Mouse (Mus musculus): ENCODE results near the gene Laptm5. TPM values are rescaled to one million over a fixed set of nuclear protein-coding genes. Genes with fewer than 3 reads are reported as not detected.

Gene Laptm5
- total and polyA plus RNA-seq, 3 experiments, result 101 to 696 (median 234) TPM

DNA sequence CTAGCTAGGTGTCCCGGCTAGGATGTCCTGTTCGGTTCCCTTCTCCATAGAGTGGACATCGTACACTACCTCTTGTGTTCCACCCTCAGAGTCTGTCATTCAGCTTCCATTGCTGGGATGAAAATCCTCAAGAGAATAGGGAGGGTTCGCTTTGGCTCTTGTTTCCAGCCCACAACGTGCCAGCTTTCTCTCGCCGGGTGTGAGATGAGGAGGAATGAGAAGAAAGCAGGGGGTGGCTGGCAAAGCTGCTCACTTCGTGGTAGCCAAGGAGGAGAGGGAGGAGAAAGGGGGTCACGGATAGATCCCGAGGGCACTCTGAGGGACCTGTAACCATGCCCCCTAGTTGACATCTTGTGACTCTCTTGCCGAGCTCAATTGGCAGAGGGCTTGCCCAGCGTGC is 14.9 kb downstream of the Laptm5 start:
- H3K79me2 ChIP-seq (ENCODE audit: control insufficient read depth, insufficient read depth, low read length, poor library complexity), result no peaks in the 10 kb centered on the region
- H3K9me3 ChIP-seq (replicated peaks; ENCODE audit: insufficient read depth, low read length), result no peaks in the 10 kb centered on the region
- no peaks in the 10 kb centered on the region for H3K4me1 ChIP-seq (ENCODE audit: control insufficient read depth in 1 of 2, insufficient read depth in 2 of 2, low read length in 2 of 2)
- H3K9ac ChIP-seq (ENCODE audit: control insufficient read depth, low read depth, low read length, poor library complexity, severe bottlenecking), result no peak overlapping the region
- peaks cover 0 to 8% of the 10 kb centered on the region in 2 experiments; a peak in 2 of 4 replicates for H3K36me3 ChIP-seq (ENCODE audit: control insufficient read depth in 1 of 2, insufficient read depth in 2 of 2, low read length in 2 of 2)
- DNase-seq (ENCODE audit: low read depth, low spot score), result no peak
- no peak overlapping the region for H3K27ac ChIP-seq (ENCODE audit: control insufficient read depth, low read depth, low read length)
- no peaks in the 10 kb centered on the region for H3K27me3 ChIP-seq (ENCODE audit: control insufficient read depth in 1 of 2, insufficient read depth in 2 of 2, low read length in 2 of 2)
- no peak overlapping the region for H3K4me3 ChIP-seq (ENCODE audit: control insufficient read depth in 1 of 2, insufficient read depth in 1 of 2, low read depth in 2 of 2, low read length in 2 of 2)
- TF ChIP-seq ELF1 (IDR thresholded peaks at IDR 0.05; ENCODE audit: low read depth, low read length) (no peak), ETS1 (IDR thresholded peaks at IDR 0.05; ENCODE audit: low read depth, low read length) (no peak), MAZ (IDR thresholded peaks at IDR 0.05; ENCODE audit: low read depth, low read length) (no peak), MAFK (IDR thresholded peaks at IDR 0.05; ENCODE audit: borderline replicate concordance, low read depth, low read length) (no peak), CTCF (IDR thresholded peaks at IDR 0.05 in 2 of 3, conservative IDR thresholded peaks at IDR 0.05 in 1 of 3; ENCODE audit: control insufficient read depth in 1 of 3, insufficient read depth in 1 of 3, low read depth in 2 of 3, low read length in 3 of 3, poor library complexity in 1 of 3, severe bottlenecking in 1 of 3) (no peak), BHLHE40 (IDR thresholded peaks at IDR 0.05; ENCODE audit: borderline replicate concordance, low read depth, low read length) (no peak), SMC3 (IDR thresholded peaks at IDR 0.05; ENCODE audit: low read depth, low read length) (no peak), ZNF384 (IDR thresholded peaks at IDR 0.05; ENCODE audit: low read depth, low read length) (no peak), ZMIZ1 (IDR thresholded peaks at IDR 0.05; ENCODE audit: low read depth, low read length) (no peak)

DNA sequence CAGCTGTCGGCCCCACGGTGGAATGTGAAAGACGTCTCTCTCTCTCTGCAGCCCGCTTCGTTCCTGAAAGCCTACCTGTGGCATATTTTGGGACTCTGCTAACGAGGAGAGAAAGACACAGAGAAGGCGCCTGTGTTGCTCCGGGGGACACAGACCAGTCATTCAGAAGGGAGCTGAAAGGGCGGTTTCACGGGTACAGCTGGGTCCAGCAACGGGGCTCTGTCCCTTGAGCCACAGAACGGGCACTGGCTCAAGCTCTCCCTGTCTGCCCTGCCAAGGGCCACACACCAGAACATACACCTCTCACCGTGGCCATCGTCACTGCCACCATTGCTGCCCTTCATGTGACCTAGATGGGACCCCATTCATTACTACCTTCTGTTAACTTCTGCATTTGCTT is 29.7 kb downstream of the Laptm5 start:
- DNase-seq (ENCODE audit: low read depth, low spot score), result no peak
- no peak overlapping the region for H3K4me3 ChIP-seq (ENCODE audit: control insufficient read depth in 1 of 2, insufficient read depth in 1 of 2, low read depth in 2 of 2, low read length in 2 of 2)
- H3K4me1 ChIP-seq (ENCODE audit: control insufficient read depth in 1 of 2, insufficient read depth in 2 of 2, low read length in 2 of 2), result 0 out of 4 replicates have a peak, but pooled peaks cover 0 to 3% of the 10 kb centered on the region in 2 experiments
- no peak for TF ChIP-seq EP300 (IDR thresholded peaks at IDR 0.05; ENCODE audit: low read depth in 1 of 2, low read length in 2 of 2)
- H3K9me3 ChIP-seq (replicated peaks; ENCODE audit: insufficient read depth, low read length), result no peaks in the 10 kb centered on the region
- no peak overlapping the region for H3K9ac ChIP-seq (ENCODE audit: control insufficient read depth, low read depth, low read length, poor library complexity, severe bottlenecking)
- no peak overlapping the region for H3K27ac ChIP-seq (ENCODE audit: control insufficient read depth, low read depth, low read length)
- H3K79me2 ChIP-seq (ENCODE audit: control insufficient read depth, insufficient read depth, low read length, poor library complexity), result no peaks in the 10 kb centered on the region
- no peaks in the 10 kb centered on the region for H3K36me3 ChIP-seq (ENCODE audit: control insufficient read depth in 1 of 2, insufficient read depth in 2 of 2, low read length in 2 of 2)
- H3K27me3 ChIP-seq (ENCODE audit: control insufficient read depth in 1 of 2, insufficient read depth in 2 of 2, low read length in 2 of 2), result no peaks in the 10 kb centered on the region

DNA sequence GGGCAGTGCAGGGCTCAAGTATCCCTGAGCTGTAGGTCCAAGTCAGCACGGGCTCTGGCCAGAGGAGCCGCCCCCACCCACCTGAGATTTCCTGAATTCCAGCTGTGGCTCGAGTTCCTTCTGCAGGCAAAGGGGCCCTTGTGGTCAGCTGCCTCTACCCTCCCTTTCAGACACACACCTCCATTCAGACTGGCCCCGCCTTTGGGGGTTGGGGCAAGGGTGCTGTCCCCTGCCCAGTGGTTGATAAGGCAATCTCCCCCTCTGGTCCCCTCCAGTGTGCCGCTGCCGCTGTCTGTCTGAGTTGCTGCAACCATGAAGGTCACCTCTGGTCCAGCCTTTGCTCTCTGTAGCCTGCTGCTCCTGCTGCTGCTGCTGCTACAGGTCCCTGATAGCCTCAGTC is 31.2 kb downstream of the Laptm5 start, which contains the start of gene Matn1:
Gene Matn1 (plus strand): TSS at position 274 of the 400 bp plus-strand sequence.
- no peaks in the 10 kb centered on the region for H3K27me3 ChIP-seq (ENCODE audit: control insufficient read depth in 1 of 2, insufficient read depth in 2 of 2, low read length in 2 of 2)
- no peaks in the 10 kb centered on the region for H3K9me3 ChIP-seq (replicated peaks; ENCODE audit: insufficient read depth, low read length)
- no peaks in the 10 kb centered on the region for H3K36me3 ChIP-seq (ENCODE audit: control insufficient read depth in 1 of 2, insufficient read depth in 2 of 2, low read length in 2 of 2)
- no peak within 1 kb of the TSS for H3K27ac ChIP-seq (ENCODE audit: control insufficient read depth, low read depth, low read length)
- no peak within 1 kb of the TSS for H3K4me3 ChIP-seq (ENCODE audit: control insufficient read depth in 1 of 2, insufficient read depth in 1 of 2, low read depth in 2 of 2, low read length in 2 of 2)
- 0 out of 4 replicates have a peak, but pooled peaks cover 0 to 3% of the 10 kb centered on the region in 2 experiments for H3K4me1 ChIP-seq (ENCODE audit: control insufficient read depth in 1 of 2, insufficient read depth in 2 of 2, low read length in 2 of 2)
- no peak within 1 kb of the TSS for H3K9ac ChIP-seq (ENCODE audit: control insufficient read depth, low read depth, low read length, poor library complexity, severe bottlenecking)
- DNase-seq (ENCODE audit: low read depth, low spot score), result no peak
- no peaks in the 10 kb centered on the region for H3K79me2 ChIP-seq (ENCODE audit: control insufficient read depth, insufficient read depth, low read length, poor library complexity)
- no peak for TF ChIP-seq ELF1 (IDR thresholded peaks at IDR 0.05; ENCODE audit: low read depth, low read length)
- TF ChIP-seq POLR2A (IDR thresholded peaks at IDR 0.05; ENCODE audit: control insufficient read depth in 1 of 2, insufficient read depth in 1 of 2, low read depth in 1 of 2, low read length in 2 of 2, poor library complexity in 1 of 2), result no peak
- no peak for TF ChIP-seq USF2 (IDR thresholded peaks at IDR 0.05; ENCODE audit: borderline replicate concordance in 1 of 2, insufficient read depth in 1 of 2, low read depth in 1 of 2, low read length in 2 of 2)
- no peak for TF ChIP-seq JUND (IDR thresholded peaks at IDR 0.05; ENCODE audit: low read depth, low read length)
- no peak for TF ChIP-seq HCFC1 (IDR thresholded peaks at IDR 0.05; ENCODE audit: low read depth, low read length)
- no peak for TF ChIP-seq RAD21 (IDR thresholded peaks at IDR 0.05; ENCODE audit: low read depth, low read length)
- TF ChIP-seq RCOR1 (IDR thresholded peaks at IDR 0.05; ENCODE audit: low read depth, low read length), result no peak

Data from MEL (cell line).